Mouse (Mus musculus) heart, adult 18-20 months (tissue): ENCODE results near the gene Casz1. TPM values are rescaled to one million over a fixed set of nuclear protein-coding genes. Genes with fewer than 3 reads are reported as not detected.

ENCODE experiments used
- DNase-seq, 2 experiments: peaks; one replicate each; pipeline ENCODE4 v3.0.0; 2021 to 2022; ENCODE audit warnings: mixed read lengths in 1 of 2
- total RNA-seq, 2 experiments: library from RNA; stranded (reverse); gene quantifications; 2 replicates each; pipeline ENCODE4 v1.2.3; 2021

Gene Casz1
- total RNA-seq, 2 experiments from 2014 or later = 35.9 to 41.1 TPM

GRCm38 (mm10) chr4:148906806-148907205 is 102.6 kb downstream of the Casz1 start:
- no peak for DNase-seq

GRCm38 (mm10) chr4:148908214-148908681 is 104.0 kb downstream of the Casz1 start:
- no peak for DNase-seq

- DNase-seq = no peak
Measured at GRCm38 (mm10) chr4:148908760-148909510, 104.7 kb downstream of the Casz1 start.

GRCm38 (mm10) chr4:148909566-148909965 is 105.3 kb downstream of the Casz1 start:
- DNase-seq = no peak

GRCm38 (mm10) chr4:148912134-148912533 is 107.9 kb downstream of the Casz1 start:
- DNase-seq = no peak

- no peak for DNase-seq
Measured at GRCm38 (mm10) chr4:148912826-148913590, 108.8 kb downstream of the Casz1 start.

GRCm38 (mm10) chr4:148914863-148915622 is 110.8 kb downstream of the Casz1 start:
- peak; percentile 61 for DNase-seq

GRCm38 (mm10) chr4:148915849-148916248 is 111.6 kb downstream of the Casz1 start:
- DNase-seq = no peak

GRCm38 (mm10) chr4:148918707-148919447 is 114.6 kb downstream of the Casz1 start:
- DNase-seq = no peak

- no peak for DNase-seq
Measured at GRCm38 (mm10) chr4:148920610-148921009, 116.4 kb downstream of the Casz1 start.

- no peak for DNase-seq
Measured at GRCm38 (mm10) chr4:148922221-148922700, 118.0 kb downstream of the Casz1 start.

- no peak for DNase-seq
Measured at GRCm38 (mm10) chr4:148923414-148923813, 119.2 kb downstream of the Casz1 start.

GRCm38 (mm10) chr4:148923976-148924375 is 119.7 kb downstream of the Casz1 start:
- no peak for DNase-seq

GRCm38 (mm10) chr4:148925589-148926359 is 121.5 kb downstream of the Casz1 start:
- no peak for DNase-seq

GRCm38 (mm10) chr4:148926459-148926858 is 122.2 kb downstream of the Casz1 start:
- no peak for DNase-seq

GRCm38 (mm10) chr4:148928316-148928715 is 124.1 kb downstream of the Casz1 start:
- peak in 1 of 2 experiments; percentile 56 for DNase-seq

GRCm38 (mm10) chr4:148928876-148929275 is 124.6 kb downstream of the Casz1 start:
- DNase-seq = no peak

- DNase-seq = no peak
Measured at GRCm38 (mm10) chr4:148930721-148931229, 126.5 kb downstream of the Casz1 start.

GRCm38 (mm10) chr4:148933109-148933508 is 128.9 kb downstream of the Casz1 start:
- no peak for DNase-seq

GRCm38 (mm10) chr4:148935211-148935610 is 131.0 kb downstream of the Casz1 start:
- peak in 1 of 2 experiments; percentile 63 for DNase-seq

GRCm38 (mm10) chr4:148936111-148936510 is 131.9 kb downstream of the Casz1 start:
- no peak for DNase-seq
